Mouse (Mus musculus): ENCODE results near the gene Abcf2.

DNA sequence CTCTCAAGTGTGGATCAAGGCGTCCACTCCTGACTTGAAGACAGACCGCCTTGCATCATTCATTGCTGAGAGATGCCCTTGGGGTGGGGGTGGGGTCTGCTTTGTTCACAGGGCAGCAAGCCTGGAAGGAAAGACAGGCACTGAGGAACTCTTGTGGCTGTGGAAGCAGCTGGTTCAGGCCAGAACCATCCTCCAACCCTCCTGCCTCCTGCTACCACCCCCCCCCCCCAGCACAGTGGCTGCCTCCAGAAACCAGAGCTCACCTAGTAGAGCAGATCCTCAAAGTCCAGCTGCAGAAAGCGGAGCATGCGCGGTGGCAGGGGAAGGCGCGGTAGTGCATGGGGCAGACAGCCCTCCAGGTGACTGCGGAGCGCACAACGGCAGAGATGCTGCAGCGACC lies 43.9 kb downstream of the Abcf2 start:
- no peak for TF ChIP-seq CTCF (IDR thresholded peaks at IDR 0.05; ENCODE audit: control insufficient read depth, insufficient read depth, insufficient read length)
- TF ChIP-seq USF1 (IDR thresholded peaks at IDR 0.05; ENCODE audit: low read depth), result no peak
- no peak for TF ChIP-seq MYOG (IDR thresholded peaks at IDR 0.05; ENCODE audit: control insufficient read depth, extremely low read depth, insufficient read length)
- no peak for TF ChIP-seq MAX (IDR thresholded peaks at IDR 0.05)
- no peak for TF ChIP-seq MYOD1 (IDR thresholded peaks at IDR 0.05; ENCODE audit: control insufficient read depth, insufficient read length, low read depth)

Measured in C2C12 (cell line).